Mouse (Mus musculus) lung, adult 10 weeks (tissue): ENCODE results near the gene Rpp25. TPM values are rescaled to one million over a fixed set of nuclear protein-coding genes. Genes with fewer than 3 reads are reported as not detected.

ENCODE experiments used
- polyA plus RNA-seq: library from polyadenylated mRNA; stranded (reverse); fragments of 350-450 nt; fragmentation: Illumina TruSeq; extraction: RNeasy Lipid Tissue Mini Kit (QIAGEN cat#74804); gene quantifications from one replicate; pipeline ENCODE4 v1.2.3, GENCODE M21; 2014; ENCODE audit warnings: low read depth, low replicate concordance; ENCODE audit not compliant: insufficient read depth

Rpp25 gene
- 0.50 TPM for polyA plus RNA-seq

DNA sequence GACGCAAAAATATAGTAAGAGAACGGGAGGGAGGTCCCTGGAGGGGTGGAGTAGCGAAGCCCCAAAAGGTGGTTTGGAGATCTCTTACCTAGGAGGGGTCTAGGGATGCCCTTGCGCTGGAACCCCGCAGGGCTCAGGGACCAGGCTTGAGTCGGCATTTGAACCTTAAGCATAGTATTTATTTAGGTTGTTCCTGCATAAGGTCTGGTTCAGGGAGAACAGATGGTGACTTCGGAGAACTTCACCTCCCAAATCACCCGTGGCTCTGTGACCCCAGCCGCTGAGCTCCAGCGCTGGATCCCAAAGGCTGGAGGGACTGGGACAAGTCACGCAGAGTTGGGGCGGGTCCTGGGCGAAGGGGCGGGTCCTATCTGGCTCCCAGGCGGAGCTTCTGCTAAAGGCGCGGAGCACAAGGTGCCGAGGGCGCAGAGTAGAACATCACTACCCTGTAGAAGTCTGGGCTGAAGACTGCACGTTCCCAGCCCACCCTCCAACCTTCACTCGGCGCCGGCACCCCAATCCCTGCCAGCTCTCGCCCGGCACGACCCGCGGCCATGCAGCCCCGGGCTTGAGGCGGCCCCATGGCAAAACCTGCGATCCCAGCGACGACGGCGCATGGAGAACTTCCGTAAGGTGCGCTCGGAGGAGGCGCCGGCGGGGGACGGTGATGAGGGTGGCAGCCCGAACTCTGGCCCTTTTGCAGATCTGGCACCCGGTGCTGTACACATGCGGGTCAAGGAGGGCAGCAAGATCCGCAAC is at the start of gene Rpp25:
Rpp25 (plus strand) TSS at position 405 of the 759 bp plus-strand sequence.

DNA sequence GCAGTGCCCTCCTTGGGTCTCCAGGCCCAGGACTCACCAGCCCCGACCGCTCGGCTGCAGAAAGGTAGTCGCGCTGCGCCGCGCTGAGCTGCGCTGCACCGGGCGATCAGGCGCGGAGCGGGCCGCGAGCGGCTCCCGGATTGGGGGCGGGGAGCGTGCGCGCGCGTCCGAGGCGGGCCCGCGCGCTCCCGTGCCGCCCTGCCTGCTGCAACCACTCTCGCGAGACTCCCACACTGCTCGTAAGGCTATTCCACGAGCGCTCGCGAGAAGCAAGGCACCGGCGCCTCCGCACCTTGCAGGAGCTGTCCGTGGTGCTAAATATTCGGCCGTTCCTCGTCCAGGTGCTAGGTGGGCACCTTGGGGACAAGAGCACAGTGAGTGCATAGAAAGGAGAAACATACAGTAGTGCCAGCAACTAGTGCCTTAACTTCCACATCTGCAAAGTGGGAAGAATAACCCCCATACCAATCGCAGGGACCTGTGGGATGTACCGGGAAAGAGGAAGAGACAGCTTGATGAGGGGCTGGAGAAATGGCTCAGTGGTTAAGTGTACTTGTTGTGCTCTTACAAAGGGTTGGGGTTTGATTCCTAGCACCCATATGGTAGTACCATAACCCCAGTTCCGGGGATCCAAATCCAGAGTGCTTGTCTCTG is 35.8 kb upstream of the Rpp25 start, which contains the start of gene Scamp5:
Scamp5 (minus strand) TSS at position 165 of the 654 bp plus-strand sequence.

DNA sequence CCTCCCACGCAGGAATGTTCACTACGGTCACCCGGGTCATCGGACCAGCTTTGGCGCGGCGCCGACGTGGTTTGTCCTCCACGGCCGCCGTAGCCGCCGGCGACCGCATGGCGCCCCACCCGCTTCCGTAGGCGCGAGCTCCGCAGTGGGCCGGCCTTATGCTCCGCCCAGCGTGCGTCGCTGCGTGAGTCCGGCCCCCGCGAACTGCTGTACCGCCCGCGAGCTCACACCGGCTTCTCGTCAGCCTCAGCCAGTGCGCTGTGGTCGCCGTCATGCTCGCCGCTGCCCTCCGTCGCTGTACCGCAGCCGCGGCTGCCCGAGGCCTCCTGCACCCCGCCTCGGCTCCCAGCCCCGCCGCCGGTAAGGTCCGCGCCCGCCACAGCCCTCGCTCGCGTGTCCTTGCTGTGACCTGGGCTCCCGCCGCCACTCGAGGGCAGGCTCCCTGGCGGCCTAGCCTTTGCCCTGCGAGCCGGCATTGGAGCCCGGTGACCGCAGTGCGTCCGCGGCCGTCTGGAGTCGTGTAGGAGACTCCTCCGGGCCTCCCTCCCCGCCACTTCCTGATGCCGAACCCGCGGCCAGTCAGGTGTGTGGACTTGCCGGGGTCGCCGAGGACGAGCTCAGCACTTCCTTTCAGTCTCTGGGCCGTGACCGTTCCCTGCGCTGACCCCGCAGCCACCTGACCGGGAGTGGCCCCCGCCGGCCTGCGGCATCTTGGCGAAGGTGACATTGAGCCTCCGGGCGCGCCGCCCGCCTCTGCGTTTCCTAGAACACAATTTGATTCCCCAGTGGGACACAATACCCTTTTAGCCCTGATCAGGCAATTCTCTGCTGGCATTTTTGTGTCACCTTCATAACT is 17.5 kb downstream of the Rpp25 start, which contains the start of gene Cox5a:
Cox5a (plus strand) TSS at position 219 of the 856 bp plus-strand sequence.

DNA sequence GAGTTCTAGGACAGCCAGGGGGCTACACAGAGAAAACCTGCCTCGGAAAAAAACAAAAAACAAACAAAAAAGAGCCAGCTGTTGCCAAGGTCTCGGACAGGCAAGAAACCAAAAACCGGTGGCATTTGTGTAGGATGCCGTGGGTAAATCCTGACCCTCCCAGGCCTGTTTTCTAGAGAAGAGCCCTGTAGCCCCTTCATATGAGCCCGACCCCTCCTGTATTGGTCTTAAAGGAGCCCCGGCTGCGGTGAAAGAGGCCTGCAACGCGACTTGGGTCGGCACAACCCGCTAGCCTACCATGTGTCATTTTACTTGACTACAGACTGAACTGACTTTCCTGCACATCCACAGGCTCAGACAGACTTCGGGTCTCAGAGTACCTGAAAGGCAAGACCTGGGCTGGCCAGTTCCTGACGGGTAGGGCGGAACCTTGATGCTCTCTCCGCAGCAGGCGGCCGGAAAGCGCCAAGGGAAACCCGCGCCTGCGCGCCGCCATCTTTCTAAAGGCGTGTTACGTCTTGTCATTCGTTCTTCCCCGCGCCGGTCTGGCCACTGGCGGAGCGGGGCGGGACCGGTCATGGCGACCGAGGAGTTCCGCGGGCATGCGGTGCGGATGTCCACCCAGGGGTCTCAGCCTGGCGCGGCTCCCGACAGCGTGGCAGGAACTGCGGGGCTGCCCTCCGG is 33.4 kb downstream of the Rpp25 start, which contains the start of gene Fam219b:
Fam219b (plus strand) TSS at position 485 of the 684 bp plus-strand sequence.

DNA sequence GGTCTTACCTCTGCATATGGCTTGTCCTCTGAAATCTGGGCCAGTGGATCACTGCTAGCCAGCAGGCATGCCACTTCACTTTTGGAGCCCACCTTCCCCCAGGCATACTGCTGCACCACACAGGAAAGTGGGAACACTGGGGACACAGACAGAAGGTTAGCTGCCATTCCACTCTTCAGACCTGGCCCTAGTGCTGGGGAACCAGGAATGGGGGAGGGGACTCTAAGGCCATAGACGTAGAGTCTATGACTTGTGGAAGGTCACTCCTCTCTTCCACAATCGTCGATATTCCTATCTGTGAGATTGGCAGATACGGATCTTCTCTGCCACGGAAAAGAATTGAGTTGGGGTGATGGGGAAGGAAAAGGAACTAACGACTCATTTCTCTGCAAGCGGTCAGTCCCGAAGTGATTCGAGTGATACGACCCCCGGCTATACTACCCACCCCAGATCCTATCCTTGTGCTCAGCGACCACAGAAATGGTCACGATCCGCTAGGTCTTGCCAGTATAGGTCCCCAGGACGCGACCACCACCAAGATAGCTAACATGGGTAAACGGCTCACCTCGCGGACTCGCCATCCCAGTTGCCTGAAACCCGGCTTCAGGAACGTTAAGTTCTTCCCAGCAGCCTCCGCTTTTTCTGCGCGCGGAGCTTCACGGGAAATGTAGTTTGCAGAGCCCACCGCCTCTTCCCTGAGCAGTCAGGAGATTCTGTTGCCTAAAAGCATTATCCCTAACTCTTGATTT is 48.5 kb downstream of the Rpp25 start, which contains the start of gene Mpi:
Mpi (minus strand) TSS at position 625 of the 749 bp plus-strand sequence.

Other genes with a start within 250 kb of the Rpp25 start
- gene 1700017B05Rik, start 241.4 kb upstream of the Rpp25 start, polyA plus RNA-seq: 9.8 TPM
- gene Ppcdc, start 63.9 kb upstream of the Rpp25 start, polyA plus RNA-seq: 17.6 TPM
- gene Scamp5, start 36.0 kb upstream of the Rpp25 start, polyA plus RNA-seq: 3.3 TPM
- 258 TPM for gene Cox5a, start 17.2 kb downstream of the Rpp25 start, polyA plus RNA-seq
- gene Fam219b, start 33.5 kb downstream of the Rpp25 start, polyA plus RNA-seq: 13.3 TPM
- gene Mpi, start 48.7 kb downstream of the Rpp25 start, polyA plus RNA-seq: 13.2 TPM
- gene Scamp2, start 56.9 kb downstream of the Rpp25 start, polyA plus RNA-seq: 34.8 TPM
- 5.4 TPM for gene Ulk3, start 85.4 kb downstream of the Rpp25 start, polyA plus RNA-seq
- gene Cplx3, start 102.3 kb downstream of the Rpp25 start, polyA plus RNA-seq: not detected
- gene Lman1l, start 116.7 kb downstream of the Rpp25 start, polyA plus RNA-seq: not detected
- gene Csk, start 149.6 kb downstream of the Rpp25 start, polyA plus RNA-seq: 58.2 TPM
- gene Cyp1a2, start 179.7 kb downstream of the Rpp25 start, polyA plus RNA-seq: not detected
- gene Cyp1a1, start 183.9 kb downstream of the Rpp25 start, polyA plus RNA-seq: 7.8 TPM
- 9.5 TPM for gene Edc3, start 204.5 kb downstream of the Rpp25 start, polyA plus RNA-seq